Mouse (Mus musculus) MEL (cell line): ENCODE measurements around the gene Slc16a12. TPM values are rescaled to one million over a fixed set of nuclear protein-coding genes. Genes with fewer than 3 reads are reported as not detected.

ENCODE experiments used
- DNase-seq: peaks from one replicate; pipeline ENCODE4 v3.0.0; 2011; ENCODE audit warnings: low read depth, low spot score
- H3K27ac ChIP-seq: 2 replicates; pipeline ENCODE4 v1.5.1; 2012; ENCODE audit warnings: low read depth, mild to moderate bottlenecking, control low read depth, low read length, moderate library complexity; ENCODE audit not compliant: control insufficient read depth
- H3K27me3 ChIP-seq, 2 experiments: fragments of 150-350 bp in 1 of 2; sonication (generic) in 1 of 2; 2 replicates each; pipeline ENCODE4 v1.6.1; 2012; ENCODE audit warnings: low read length in 2 of 2, mild to moderate bottlenecking in 2 of 2, improper control_type of control experiment in 1 of 2, moderate library complexity in 1 of 2; ENCODE audit not compliant: insufficient read depth in 2 of 2, control insufficient read depth in 1 of 2
- H3K36me3 ChIP-seq, 2 experiments: 2 replicates each; pipeline ENCODE4 v1.6.1; 2012 to 2014; ENCODE audit warnings: low read length in 2 of 2, improper control_type of control experiment in 1 of 2, inconsistent platforms in 1 of 2, mild to moderate bottlenecking in 1 of 2; ENCODE audit not compliant: insufficient read depth in 2 of 2, control insufficient read depth in 1 of 2
- H3K4me1 ChIP-seq, 2 experiments: fragments of 150-350 bp in 1 of 2; sonication (generic) in 1 of 2; 2 replicates each; pipeline ENCODE4 v1.6.1; 2012; ENCODE audit warnings: low read length in 2 of 2, improper control_type of control experiment in 1 of 2, mild to moderate bottlenecking in 1 of 2; ENCODE audit not compliant: insufficient read depth in 2 of 2, control insufficient read depth in 1 of 2
- H3K4me3 ChIP-seq, 2 experiments: fragments of 150-350 bp in 1 of 2; sonication (generic) in 1 of 2; 2 replicates each; pipeline ENCODE4 v1.5.1; 2012; ENCODE audit warnings: low read depth in 2 of 2, low read length in 2 of 2, mild to moderate bottlenecking in 2 of 2, moderate library complexity in 2 of 2, control low read depth in 1 of 2, improper control_type of control experiment in 1 of 2; ENCODE audit not compliant: control insufficient read depth in 1 of 2, insufficient read depth in 1 of 2
- H3K79me2 ChIP-seq: 2 replicates; pipeline ENCODE4 v1.6.1; 2012; ENCODE audit warnings: mild to moderate bottlenecking, low read length, moderate library complexity; ENCODE audit not compliant: control insufficient read depth, poor library complexity, insufficient read depth
- H3K9ac ChIP-seq: 2 replicates; pipeline ENCODE4 v1.6.1; 2012; ENCODE audit warnings: low read depth, mild to moderate bottlenecking, control low read depth, low read length, moderate library complexity; ENCODE audit not compliant: control insufficient read depth, poor library complexity, severe bottlenecking
- H3K9me3 ChIP-seq: fragments of 150-350 bp; sonication (generic); replicated peaks from 2 replicates; pipeline ENCODE4 v1.6.1; 2012; ENCODE audit warnings: mild to moderate bottlenecking, low read length, improper control_type of control experiment, moderate library complexity; ENCODE audit not compliant: insufficient read depth
- CHD1 ChIP-seq: IDR thresholded peaks from 2 replicates; pipeline ENCODE4 v1.6.1; 2012; ENCODE audit warnings: low read depth, mild to moderate bottlenecking, inconsistent platforms, low read length, improper control_type of control experiment
- CHD2 ChIP-seq: IDR thresholded peaks from 2 replicates; pipeline ENCODE4 v1.6.1; 2011; ENCODE audit warnings: low read length, improper control_type of control experiment
- CTCF ChIP-seq, 3 experiments: IDR thresholded peaks in 2 of 3; conservative IDR thresholded peaks in 1 of 3; 2 replicates each; pipeline ENCODE4 v1.5.1; 2011 to 2012; ENCODE audit warnings: low read length in 3 of 3, low read depth in 2 of 3, mild to moderate bottlenecking in 2 of 3, improper control_type of control experiment in 1 of 3, inconsistent platforms in 1 of 3, mixed read lengths in 1 of 3, moderate library complexity in 1 of 3; ENCODE audit not compliant: control insufficient read depth in 1 of 3, insufficient read depth in 1 of 3, poor library complexity in 1 of 3, severe bottlenecking in 1 of 3
- E2F4 ChIP-seq: IDR thresholded peaks from 2 replicates; pipeline ENCODE4 v1.6.1; 2011; ENCODE audit warnings: low read depth, low read length, improper control_type of control experiment, borderline replicate concordance
- ELF1 ChIP-seq: IDR thresholded peaks from 2 replicates; pipeline ENCODE4 v1.6.1; 2014; ENCODE audit warnings: low read depth, mild to moderate bottlenecking, inconsistent platforms, low read length, improper control_type of control experiment, moderate library complexity
- EP300 ChIP-seq, 2 experiments: IDR thresholded peaks; 2 replicates each; pipeline ENCODE4 v1.6.1; 2011; ENCODE audit warnings: improper control_type of control experiment in 2 of 2, low read length in 2 of 2, low read depth in 1 of 2, mild to moderate bottlenecking in 1 of 2
- ETS1 ChIP-seq: IDR thresholded peaks from 2 replicates; pipeline ENCODE4 v1.6.1; 2012; ENCODE audit warnings: low read depth, mild to moderate bottlenecking, inconsistent platforms, low read length, improper control_type of control experiment, moderate library complexity
- GATA1 ChIP-seq: IDR thresholded peaks from 2 replicates; pipeline ENCODE4 v1.6.1; 2011; ENCODE audit warnings: low read depth, low read length, improper control_type of control experiment
- HCFC1 ChIP-seq: IDR thresholded peaks from 2 replicates; pipeline ENCODE4 v1.6.1; 2012; ENCODE audit warnings: low read depth, mild to moderate bottlenecking, inconsistent platforms, low read length, improper control_type of control experiment, moderate library complexity
- JUND ChIP-seq: IDR thresholded peaks from 2 replicates; pipeline ENCODE4 v1.6.1; 2011; ENCODE audit warnings: low read depth, mild to moderate bottlenecking, improper control_type of control experiment, low read length
- KAT2A ChIP-seq: conservative IDR thresholded peaks from 2 replicates; pipeline ENCODE4 v1.6.1; 2012; ENCODE audit warnings: low read depth, low read length, improper control_type of control experiment, inconsistent platforms
- MAFK ChIP-seq: IDR thresholded peaks from 2 replicates; pipeline ENCODE4 v1.6.1; 2011; ENCODE audit warnings: low read depth, mild to moderate bottlenecking, low read length, improper control_type of control experiment, borderline replicate concordance
- MAX ChIP-seq: IDR thresholded peaks from 2 replicates; pipeline ENCODE4 v1.6.1; 2011; ENCODE audit warnings: low read length, improper control_type of control experiment
- MEF2A ChIP-seq: IDR thresholded peaks from 2 replicates; pipeline ENCODE4 v1.6.1; 2014; ENCODE audit warnings: low read depth, mild to moderate bottlenecking, inconsistent platforms, low read length, improper control_type of control experiment; ENCODE audit not compliant: poor library complexity, insufficient replicate concordance, severe bottlenecking; ENCODE audit errors: extremely low read depth
- MXI1 ChIP-seq: IDR thresholded peaks from 2 replicates; pipeline ENCODE4 v1.6.1; 2011; ENCODE audit warnings: mild to moderate bottlenecking, low read depth, low read length, improper control_type of control experiment
- MYC ChIP-seq: IDR thresholded peaks from 2 replicates; pipeline ENCODE4 v1.6.1; 2011; ENCODE audit warnings: low read depth, mild to moderate bottlenecking, low read length, improper control_type of control experiment, moderate library complexity
- NELFE ChIP-seq: IDR thresholded peaks from 2 replicates; pipeline ENCODE4 v1.6.1; 2011; ENCODE audit warnings: low read depth, low read length, improper control_type of control experiment
- NRF1 ChIP-seq: IDR thresholded peaks from 2 replicates; pipeline ENCODE4 v1.6.1; 2014; ENCODE audit warnings: low read depth, mild to moderate bottlenecking, inconsistent platforms, low read length, improper control_type of control experiment, moderate library complexity; ENCODE audit not compliant: poor library complexity, insufficient read depth, severe bottlenecking
- RAD21 ChIP-seq: IDR thresholded peaks from 2 replicates; pipeline ENCODE4 v1.6.1; 2011; ENCODE audit warnings: mild to moderate bottlenecking, low read depth, low read length, improper control_type of control experiment
- SIN3A ChIP-seq: IDR thresholded peaks from 2 replicates; pipeline ENCODE4 v1.6.1; 2012; ENCODE audit warnings: low read length, improper control_type of control experiment, inconsistent platforms
- SMC3 ChIP-seq: IDR thresholded peaks from 2 replicates; pipeline ENCODE4 v1.6.1; 2011; ENCODE audit warnings: low read depth, low read length, improper control_type of control experiment
- TAL1 ChIP-seq: IDR thresholded peaks from 2 replicates; pipeline ENCODE4 v1.6.1; 2012; ENCODE audit warnings: mild to moderate bottlenecking, inconsistent platforms, low read length, moderate library complexity, mixed read lengths
- TBP ChIP-seq: IDR thresholded peaks from 2 replicates; pipeline ENCODE4 v1.8.0; 2011; ENCODE audit warnings: low read depth, low read length, improper control_type of control experiment
- TCF12 ChIP-seq: IDR thresholded peaks from 2 replicates; pipeline ENCODE4 v1.6.1; 2014; ENCODE audit warnings: low read depth, mild to moderate bottlenecking, inconsistent platforms, low read length, improper control_type of control experiment, moderate library complexity
- UBTF ChIP-seq: IDR thresholded peaks from 2 replicates; pipeline ENCODE4 v1.6.1; 2012; ENCODE audit warnings: low read depth, mild to moderate bottlenecking, inconsistent platforms, low read length, improper control_type of control experiment, moderate library complexity, borderline replicate concordance; ENCODE audit not compliant: insufficient read depth
- USF1 ChIP-seq: IDR thresholded peaks from 2 replicates; pipeline ENCODE4 v1.6.1; 2014; ENCODE audit warnings: low read depth, mild to moderate bottlenecking, inconsistent platforms, low read length, improper control_type of control experiment, moderate library complexity
- USF2 ChIP-seq, 2 experiments: IDR thresholded peaks; 2 replicates each; pipeline ENCODE4 v1.6.1; 2011 to 2012; ENCODE audit warnings: improper control_type of control experiment in 2 of 2, low read length in 2 of 2, borderline replicate concordance in 1 of 2, inconsistent platforms in 1 of 2, low read depth in 1 of 2, mild to moderate bottlenecking in 1 of 2; ENCODE audit not compliant: insufficient read depth in 1 of 2
- ZC3H11A ChIP-seq: IDR thresholded peaks from 2 replicates; pipeline ENCODE4 v1.6.1; 2012; ENCODE audit warnings: low read depth, mild to moderate bottlenecking, inconsistent platforms, low read length, improper control_type of control experiment
- ZKSCAN1 ChIP-seq: IDR thresholded peaks from 2 replicates; pipeline ENCODE4 v1.6.1; 2012; ENCODE audit warnings: low read depth, mild to moderate bottlenecking, inconsistent platforms, low read length, improper control_type of control experiment, moderate library complexity
- ZMIZ1 ChIP-seq: IDR thresholded peaks from 2 replicates; pipeline ENCODE4 v1.6.1; 2012; ENCODE audit warnings: low read depth, mild to moderate bottlenecking, inconsistent platforms, low read length, improper control_type of control experiment, moderate library complexity
- ZNF384 ChIP-seq: IDR thresholded peaks from 2 replicates; pipeline ENCODE4 v1.6.1; 2012; ENCODE audit warnings: low read depth, mild to moderate bottlenecking, inconsistent platforms, low read length, improper control_type of control experiment
- polyA plus RNA-seq, 2 experiments: library from polyadenylated mRNA; stranded (reverse) in 1 of 2; unstranded in 1 of 2; fragments of >175 nt in 1 of 2; fragments of >200 nt in 1 of 2; gene quantifications; 2 replicates each; pipeline versions ENCODE4 v1.2.1 to v1.2.4; 2012; ENCODE audit warnings: low replicate concordance in 2 of 2, low read depth in 1 of 2; ENCODE audit not compliant: insufficient read length in 2 of 2, insufficient read depth in 1 of 2, missing spikeins in 1 of 2
- total RNA-seq: library from RNA; depleted of rRNA; stranded (reverse); fragments of 300-350 nt; gene quantifications from 2 replicates; pipeline ENCODE4 v1.2.3, GENCODE M21; 2012

The Slc16a12 gene
- total and polyA plus RNA-seq, 3 experiments = 0.06 TPM; not detected in 2

DNA sequence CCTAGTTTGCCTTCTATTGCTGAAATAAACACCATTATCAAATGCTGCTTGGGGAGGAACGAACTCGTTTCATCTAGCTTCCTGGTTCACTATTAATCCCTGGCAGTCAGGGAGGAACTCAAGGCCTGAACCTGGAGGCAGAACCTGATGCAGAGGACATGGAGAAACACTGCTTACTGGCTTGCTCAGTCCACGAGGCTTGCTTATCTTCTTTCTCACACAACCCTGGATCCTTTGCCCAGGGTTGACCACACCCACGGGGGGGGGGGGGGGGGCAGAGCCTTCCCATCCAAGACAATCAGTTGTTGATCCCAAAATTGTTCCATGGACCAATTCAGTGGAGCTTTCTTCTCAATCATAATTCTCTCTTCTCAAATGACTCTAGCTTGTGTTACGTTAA lies 84.3 kb downstream of the Slc16a12 start:
- no peak overlapping the region for H3K4me3 ChIP-seq
- no peaks in the 10 kb centered on the region for H3K36me3 ChIP-seq
- DNase-seq = peak; percentile 28
- peaks cover 1 to 2% of the 10 kb centered on the region in 2 experiments; a peak in 2 of 4 replicates for H3K27me3 ChIP-seq
- no peaks in the 10 kb centered on the region for H3K79me2 ChIP-seq
- H3K4me1 ChIP-seq = no peaks in the 10 kb centered on the region
- TF ChIP-seq NELFE (no peak), SMC3 (no peak), NRF1 (no peak), MAFK (no peak)
- H3K9me3 ChIP-seq = no peaks in the 10 kb centered on the region
- H3K27ac ChIP-seq = no peak overlapping the region
- no peak overlapping the region for H3K9ac ChIP-seq

DNA sequence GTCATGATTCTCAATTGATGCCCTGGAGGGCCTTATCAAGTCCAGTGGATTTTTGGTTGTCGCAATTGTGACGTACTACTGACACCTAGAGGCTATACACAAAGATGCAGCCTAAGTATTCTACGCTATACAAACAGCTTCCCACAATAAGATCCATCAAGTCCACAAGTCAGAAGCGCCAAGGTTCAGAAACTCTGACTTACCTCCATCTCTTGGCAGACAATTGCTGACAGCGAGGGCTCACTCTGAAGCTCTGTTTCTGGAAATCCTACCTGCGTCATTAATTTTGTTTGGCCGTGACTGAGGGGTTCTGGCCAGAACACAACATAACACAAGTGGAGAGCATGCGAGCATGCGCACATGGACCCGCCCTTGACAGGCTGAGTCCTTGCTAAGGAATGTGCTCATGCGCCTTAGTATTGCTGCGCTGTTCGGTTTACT lies 85.0 kb downstream of the Slc16a12 start:
- H3K4me1 ChIP-seq = peaks cover 0 to 4% of the 10 kb centered on the region in 2 experiments; a peak in 1 of 4 replicates
- peak overlapping the region; percentile 43; the same call in 1 of the 2 replicates for H3K9ac ChIP-seq
- H3K27me3 ChIP-seq = peaks cover 0 to 2% of the 10 kb centered on the region in 2 experiments; a peak in 1 of 4 replicates
- no peaks in the 10 kb centered on the region for H3K79me2 ChIP-seq
- H3K4me3 ChIP-seq = peak overlapping the region; percentile 19 to 54; a peak in 3 of 4 replicates
- no peaks in the 10 kb centered on the region for H3K9me3 ChIP-seq
- H3K36me3 ChIP-seq = peaks cover 0 to 2% of the 10 kb centered on the region in 2 experiments; a peak in 1 of 4 replicates
- no peak overlapping the region for H3K27ac ChIP-seq
- DNase-seq = peak; percentile 85
- TF ChIP-seq TAL1 (no peak), CTCF (IDR thresholded peaks at IDR 0.05 in 2 of 3, conservative IDR thresholded peaks at IDR 0.05 in 1 of 3; ENCODE audit: control insufficient read depth in 1 of 3, insufficient read depth in 1 of 3, low read depth in 2 of 3, low read length in 3 of 3, poor library complexity in 1 of 3, severe bottlenecking in 1 of 3) (peak; percentile 42 to 96 (median 70)), MYC (no peak), ZMIZ1 (no peak), JUND (no peak), EP300 (IDR thresholded peaks at IDR 0.05; ENCODE audit: low read depth in 1 of 2, low read length in 2 of 2) (no peak), MAX (peak; percentile 28; the same call in 1 of the 2 replicates), MEF2A (no peak), NRF1 (peak; percentile 61), GATA1 (peak; percentile 80), UBTF (no peak), CHD2 (no peak), MAFK (no peak), TBP (no peak), SIN3A (peak; percentile 30; the same call in 1 of the 2 replicates), HCFC1 (no peak), NELFE (no peak), ZC3H11A (peak; percentile 79), ZKSCAN1 (no peak), CHD1 (no peak), MXI1 (0 out of 2 replicates have a peak, but pooled peaks have one; percentile 11), USF2 (IDR thresholded peaks at IDR 0.05; ENCODE audit: borderline replicate concordance in 1 of 2, insufficient read depth in 1 of 2, low read depth in 1 of 2, low read length in 2 of 2) (no peak), TCF12 (no peak), E2F4 (no peak), ETS1 (no peak), RAD21 (peak; percentile 96), ZNF384 (no peak), KAT2A (no peak), ELF1 (no peak), USF1 (no peak)
